Mouse (Mus musculus) heart, adult 2 months (tissue): ENCODE results near the gene Ppm1h. TPM values are rescaled to one million over a fixed set of nuclear protein-coding genes. Genes with fewer than 3 reads are reported as not detected.

Experiments used
- DNase-seq, 2 experiments: peaks; one replicate each; pipeline ENCODE4 v3.0.0; 2021
- H3K27ac ChIP-seq: fragments of 200-600 bp; 2 replicates; pipeline ENCODE4 v1.8.1; 2022
- H3K27me3 ChIP-seq: fragments of 200-500 bp; 2 replicates; pipeline ENCODE4 v1.6.1; 2012; ENCODE audit warnings: mild to moderate bottlenecking, low read length, inconsistent platforms, mixed read lengths; ENCODE audit not compliant: control insufficient read depth, insufficient read depth
- H3K36me3 ChIP-seq: fragments of 200-500 bp; 2 replicates; pipeline ENCODE4 v1.6.1; 2012; ENCODE audit warnings: low read length, inconsistent platforms; ENCODE audit not compliant: control insufficient read depth, insufficient read depth
- H3K4me1 ChIP-seq: fragments of 200-500 bp; 2 replicates; pipeline ENCODE4 v1.6.1; 2011; ENCODE audit warnings: low read length; ENCODE audit not compliant: control insufficient read depth, insufficient read depth
- H3K4me3 ChIP-seq: fragments of 200-600 bp; 2 replicates; pipeline ENCODE4 v1.8.1; 2022
- H3K79me2 ChIP-seq: fragments of 200-500 bp; replicated peaks from 2 replicates; pipeline ENCODE4 v1.6.1; 2012; ENCODE audit warnings: mild to moderate bottlenecking, inconsistent platforms, low read length, moderate library complexity, mixed read lengths; ENCODE audit not compliant: control insufficient read depth, insufficient read depth
- H3K9ac ChIP-seq: fragments of 200-500 bp; 2 replicates; pipeline ENCODE4 v1.6.1; 2012; ENCODE audit warnings: low read depth, mild to moderate bottlenecking, control low read depth, inconsistent platforms, low read length, mixed read lengths
- CTCF ChIP-seq: fragments of 200-600 bp; IDR thresholded peaks from 2 replicates; pipeline ENCODE4 v1.8.1; 2022; ENCODE audit warnings: antibody characterized with exemption, mild to moderate bottlenecking, moderate library complexity
- EP300 ChIP-seq: fragments of 200-500 bp; IDR thresholded peaks from 2 replicates; pipeline ENCODE4 v1.6.1; 2011; ENCODE audit warnings: low read depth, low read length, control low read depth; ENCODE audit not compliant: insufficient read depth
- POLR2A ChIP-seq: fragments of 200-500 bp; IDR thresholded peaks from 2 replicates; pipeline ENCODE4 v1.6.1; 2011; ENCODE audit warnings: mild to moderate bottlenecking, low read depth, low read length, control low read depth; ENCODE audit not compliant: insufficient read depth
- whole genome bisulfite sequencing: fragments of 180-500 bp; shearing (Covaris S2); methylation state at CpG from one replicate; pipeline ENCODE4 v1.1.7; 2018; 5-methylcytosine and 5-hydroxymethylcytosine counted together
- intact Hi-C: fragments of 180-260 bp; cut with DNase I; formaldehyde crosslinking; loops from one replicate; pipeline ENCODE4 v1.15.1; 2025
- polyA plus RNA-seq: library from polyadenylated mRNA; depleted of rRNA; stranded (reverse); fragments of >200 nt; gene quantifications from 2 replicates; pipeline ENCODE4 v1.2.3, GENCODE M21; 2012
- total RNA-seq, 2 experiments: library from RNA; stranded (reverse); gene quantifications; 2 replicates each; pipeline ENCODE4 v1.2.3; 2021

The Ppm1h gene
- total and polyA plus RNA-seq, 3 experiments, result 4.5 to 7.8 (median 6.4) TPM

DNA sequence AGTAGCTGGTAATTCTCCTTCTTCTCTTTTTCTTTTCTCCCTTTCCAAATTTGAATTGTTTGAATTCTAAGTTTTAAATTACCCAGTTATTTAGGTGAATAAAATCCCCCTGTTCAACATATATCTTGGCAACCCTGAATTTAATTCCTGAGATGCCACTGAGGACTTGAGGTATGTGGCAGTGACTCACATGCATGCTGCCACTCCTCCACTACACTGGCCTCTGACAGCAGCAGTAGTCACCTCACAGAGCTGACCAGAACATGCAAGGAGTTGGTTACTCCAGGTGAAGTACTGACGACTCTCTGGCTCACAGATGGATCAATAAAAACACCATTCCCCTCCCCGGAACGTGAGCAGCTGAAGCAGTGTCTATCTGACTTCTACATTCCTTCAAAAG, 98.9 kb downstream of the Ppm1h start:
- no peak for TF ChIP-seq POLR2A
- TF ChIP-seq CTCF, result no peak
- no peak for TF ChIP-seq EP300
- intact Hi-C loops, result no loop called here

DNA sequence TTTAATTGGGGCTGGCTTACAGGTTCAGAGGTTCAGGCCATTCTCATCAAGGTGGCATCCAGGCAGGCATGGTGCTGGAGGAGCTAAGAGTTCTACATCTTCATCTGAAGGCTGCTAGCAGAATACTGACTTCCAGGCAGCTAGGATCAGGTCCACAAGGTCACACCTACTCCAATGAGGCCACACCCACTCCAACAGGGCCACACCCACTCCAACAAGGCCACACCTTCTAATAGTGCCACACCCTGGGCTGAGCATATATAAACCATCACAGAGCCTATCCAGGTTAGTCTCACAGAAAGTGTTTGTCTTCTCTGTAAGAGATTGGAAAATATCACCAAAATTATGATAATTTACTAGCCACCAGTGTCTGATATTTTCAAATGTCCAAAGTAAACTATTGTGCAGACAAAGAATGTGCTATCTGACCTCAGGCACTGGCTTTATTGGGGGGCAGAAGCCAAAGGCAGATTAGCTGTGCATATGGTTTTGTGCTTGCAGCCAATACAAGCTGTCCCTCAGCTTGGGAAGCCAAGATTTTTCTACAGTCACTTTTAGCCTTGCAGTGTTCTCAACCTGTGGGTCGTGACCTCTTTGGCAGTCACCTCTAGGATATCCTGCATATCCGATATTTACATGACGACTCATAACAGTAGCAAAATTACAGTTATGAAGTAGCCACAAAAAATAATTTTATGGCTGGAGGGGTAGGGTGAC, 99.5 kb downstream of the Ppm1h start:
- H3K4me1 ChIP-seq, result peaks cover 14% of the 10 kb centered on the region
- intact Hi-C loops, result no loop called here
- H3K9ac ChIP-seq, result no peak overlapping the region
- H3K79me2 ChIP-seq, result no peaks in the 10 kb centered on the region
- WGBS, result 50% methylated on average over 3 of the region's 3 CpGs
- H3K27me3 ChIP-seq, result no peaks in the 10 kb centered on the region
- H3K27ac ChIP-seq, result no peak overlapping the region
- no peak for DNase-seq
- no peak overlapping the region for H3K4me3 ChIP-seq
- TF ChIP-seq POLR2A (no peak), EP300 (no peak), CTCF (no peak)
- H3K36me3 ChIP-seq, result no peaks in the 10 kb centered on the region

More for the DNA sequence above, 98.9 kb downstream of the Ppm1h start:
- no peak overlapping the region for H3K27ac ChIP-seq
- no peaks in the 10 kb centered on the region for H3K36me3 ChIP-seq
- H3K27me3 ChIP-seq, result no peaks in the 10 kb centered on the region
- H3K4me1 ChIP-seq, result peaks cover 14% of the 10 kb centered on the region
- no peak overlapping the region for H3K4me3 ChIP-seq
- no peak overlapping the region for H3K9ac ChIP-seq
- DNase-seq, result no peak
- WGBS, result 69% methylated on average over 3 of the region's 3 CpGs
- no peaks in the 10 kb centered on the region for H3K79me2 ChIP-seq

DNA sequence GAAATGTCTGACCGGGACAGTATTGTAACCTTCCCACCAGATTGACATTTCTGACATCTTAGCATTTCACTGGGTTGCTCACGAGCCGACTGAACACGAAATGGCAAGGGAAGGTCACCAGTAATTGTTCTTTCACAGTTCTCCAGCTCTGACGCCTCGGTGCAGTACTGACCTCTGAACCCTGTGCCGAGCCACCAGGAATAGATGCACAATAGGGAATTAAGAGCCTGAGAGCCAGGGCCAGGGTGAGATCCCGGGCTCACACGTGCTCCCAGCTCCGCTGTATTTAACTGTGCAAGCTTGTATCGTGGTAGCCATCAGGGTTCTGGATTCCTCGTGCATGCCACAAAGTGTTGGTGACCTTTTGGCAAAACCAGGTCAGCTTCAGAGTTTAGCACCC, 100.8 kb downstream of the Ppm1h start:
- intact Hi-C loops, result no loop called here
- 36% methylated on average over 12 of the region's 12 CpGs for WGBS
- Histone ChIP-seq H3K4me1 (peaks cover 14% of the 10 kb centered on the region), H3K79me2 (no peaks in the 10 kb centered on the region), H3K9ac (no peak overlapping the region), H3K27me3 (no peaks in the 10 kb centered on the region), H3K36me3 (no peaks in the 10 kb centered on the region), H3K4me3 (no peak overlapping the region), H3K27ac (no peak overlapping the region; the same call in 1 of the 2 replicates)
- peak in 1 of 2 experiments; percentile 23 for DNase-seq
- TF ChIP-seq CTCF (no peak), POLR2A (no peak), EP300 (no peak)

DNA sequence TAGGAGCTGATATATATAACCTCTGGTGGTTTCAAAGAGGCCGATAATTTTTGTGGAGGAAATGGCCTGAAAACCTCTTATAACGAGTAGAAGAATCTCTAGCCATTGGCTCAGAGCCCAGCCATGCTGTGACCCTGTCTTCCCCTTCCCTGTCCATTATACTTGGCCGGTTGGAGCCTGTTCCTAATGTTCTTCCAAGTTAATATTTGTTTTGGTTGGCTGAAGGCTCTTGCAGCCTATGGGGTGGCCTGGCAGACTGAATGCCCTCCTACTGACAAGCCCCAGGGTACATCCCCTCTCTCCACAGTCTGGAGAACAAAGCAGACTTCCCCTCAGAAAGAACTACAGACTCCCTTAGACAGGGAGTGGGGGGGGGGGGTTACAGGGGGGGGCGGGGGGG, 104.2 kb downstream of the Ppm1h start:
- WGBS, result 9% methylated on average over 4 of the region's 4 CpGs
- H3K4me3 ChIP-seq, result no peak overlapping the region
- TF ChIP-seq CTCF (no peak), POLR2A (no peak), EP300 (no peak)
- no peaks in the 10 kb centered on the region for H3K27me3 ChIP-seq
- H3K27ac ChIP-seq, result peak overlapping the region; percentile 18; the same call in 1 of the 2 replicates
- peak in 1 of 2 experiments; percentile 52 for DNase-seq
- no peak overlapping the region for H3K9ac ChIP-seq
- no peaks in the 10 kb centered on the region for H3K36me3 ChIP-seq
- intact Hi-C loops, result no loop called here
- peaks cover 12% of the 10 kb centered on the region for H3K4me1 ChIP-seq
- no peaks in the 10 kb centered on the region for H3K79me2 ChIP-seq

DNA sequence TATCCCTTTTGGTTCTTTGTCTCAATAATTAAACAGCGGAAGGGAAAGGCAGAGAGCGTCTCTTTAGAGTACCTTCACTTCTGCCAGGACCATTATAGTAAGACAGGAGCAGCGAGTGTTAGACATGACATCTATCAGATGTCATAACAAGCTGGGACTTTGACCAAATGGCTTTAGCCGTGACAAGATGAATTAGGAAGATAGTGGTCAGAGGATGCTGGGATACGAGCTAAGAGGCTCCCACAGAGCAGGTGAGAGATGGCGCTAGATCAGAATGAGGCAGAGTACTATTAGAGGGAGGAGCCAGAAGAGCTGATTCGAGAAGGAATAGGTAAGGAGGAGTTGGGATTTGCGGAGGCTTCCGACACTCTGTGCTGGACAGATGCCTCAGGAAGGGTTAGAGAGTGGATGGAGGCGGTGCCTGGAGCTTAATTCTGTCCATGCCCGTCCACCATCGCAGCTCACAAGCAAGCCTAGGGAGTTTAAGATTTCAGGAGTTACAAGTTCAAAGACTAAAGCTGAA, 111.1 kb downstream of the Ppm1h start:
- Histone ChIP-seq H3K27ac (no peak overlapping the region), H3K27me3 (no peaks in the 10 kb centered on the region), H3K36me3 (no peaks in the 10 kb centered on the region), H3K9ac (no peak overlapping the region), H3K4me1 (peaks cover 6% of the 10 kb centered on the region), H3K4me3 (no peak overlapping the region), H3K79me2 (no peaks in the 10 kb centered on the region)
- 59% methylated on average over 12 of the region's 12 CpGs for WGBS
- TF ChIP-seq POLR2A (no peak), CTCF (no peak), EP300 (no peak)
- intact Hi-C loops, result loop anchor here (5.0 kb wide), 2 partner anchors 37 to 237 kb away; no protein-coding TSS in a partner anchor
- DNase-seq, result no peak
